Mouse (Mus musculus): ENCODE measurements around the gene Mmgt2.

DNA sequence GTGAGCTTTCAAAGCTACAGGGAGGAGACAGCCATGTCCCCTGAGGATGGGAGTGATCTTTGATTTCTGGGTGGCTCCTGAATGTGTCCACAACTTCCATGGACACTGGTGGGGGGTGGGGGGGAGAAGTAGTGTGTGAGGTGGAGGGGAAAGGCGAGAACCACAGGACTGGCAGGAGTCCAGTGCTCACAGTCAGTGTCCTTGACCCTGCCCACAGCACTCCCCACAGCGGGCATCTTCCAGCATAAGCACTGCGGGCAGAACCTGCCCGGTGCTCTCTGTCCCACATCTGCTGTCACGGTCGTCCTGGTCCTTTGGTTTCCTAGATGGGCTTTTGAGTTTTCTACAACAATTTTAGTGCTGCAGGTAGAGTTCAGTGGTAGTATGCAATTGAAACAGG is 10.7 kb upstream of the Mmgt2 start:
- no peak for TF ChIP-seq POLR2A (IDR thresholded peaks at IDR 0.05; ENCODE audit: borderline replicate concordance, extremely low read depth, low read depth, low read length)
- no peak for TF ChIP-seq CTCF (IDR thresholded peaks at IDR 0.05; ENCODE audit: insufficient read depth, low read length)

All from lung, adult 2 months (tissue).